Mouse (Mus musculus): ENCODE data around the gene Hpcal1. TPM values are rescaled to one million over a fixed set of nuclear protein-coding genes. Genes with fewer than 3 reads are reported as not detected.

Hpcal1 gene
- polyA plus RNA-seq, 1 experiment: 113 TPM

- TF ChIP-seq CTCF (IDR thresholded peaks at IDR 0.05; ENCODE audit: borderline replicate concordance, extremely low read depth, insufficient read depth, insufficient read length) (no peak), POLR2A (IDR thresholded peaks at IDR 0.05; ENCODE audit: borderline replicate concordance, extremely low read depth, insufficient read depth, insufficient read length, poor library complexity, severe bottlenecking) (no peak)
- peak; percentile 33 for DNase-seq (ENCODE audit: low read depth)
Measured at GRCm38 (mm10) chr12:17741637-17742364, 51.1 kb downstream of the Hpcal1 start.

DNA sequence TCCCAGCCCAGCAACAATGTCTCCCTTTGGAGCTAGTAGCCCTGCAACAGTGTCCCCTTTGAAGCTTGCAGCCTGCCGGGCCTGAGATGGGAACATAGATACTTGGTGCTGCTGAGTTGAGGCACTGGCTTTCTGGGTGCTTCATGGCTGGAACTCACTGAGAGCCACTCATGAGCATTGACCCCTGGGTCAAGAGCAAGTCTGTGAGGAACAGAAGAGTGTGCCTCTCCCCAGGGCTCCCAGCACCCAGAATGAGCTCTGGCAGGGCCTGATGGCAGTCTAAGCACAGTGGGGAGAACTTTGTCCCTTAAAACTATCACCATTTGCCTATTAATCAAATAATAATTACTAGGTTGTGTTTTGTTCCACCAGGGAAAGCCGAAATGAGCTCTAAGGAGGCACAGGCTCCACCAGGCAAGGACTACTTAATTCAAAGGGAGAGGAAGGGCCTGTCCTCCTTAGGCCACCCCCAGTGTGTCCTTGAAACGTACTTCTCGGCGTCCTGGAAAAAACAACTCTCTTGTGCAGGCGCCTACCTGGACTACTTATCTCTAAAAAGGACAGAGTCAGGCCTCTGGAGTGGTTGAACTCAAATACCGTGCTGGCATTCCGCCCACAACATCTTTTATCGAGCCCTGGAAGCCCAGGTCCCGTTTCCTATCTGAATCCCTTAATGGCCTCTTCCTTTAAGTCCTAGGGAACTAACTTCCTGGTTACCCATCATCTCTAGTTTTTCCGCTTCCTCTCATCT lies 52.1 kb downstream of the Hpcal1 start:
- TF ChIP-seq CTCF (IDR thresholded peaks at IDR 0.05; ENCODE audit: borderline replicate concordance, extremely low read depth, insufficient read depth, insufficient read length): no peak
- TF ChIP-seq POLR2A (IDR thresholded peaks at IDR 0.05; ENCODE audit: borderline replicate concordance, extremely low read depth, insufficient read depth, insufficient read length, poor library complexity, severe bottlenecking): no peak
- DNase-seq (ENCODE audit: low read depth): no peak

GRCm38 (mm10) chr12:17745431-17745830 lies 54.8 kb downstream of the Hpcal1 start:
- TF ChIP-seq CTCF (IDR thresholded peaks at IDR 0.05; ENCODE audit: borderline replicate concordance, extremely low read depth, insufficient read depth, insufficient read length): no peak
- no peak for TF ChIP-seq POLR2A (IDR thresholded peaks at IDR 0.05; ENCODE audit: borderline replicate concordance, extremely low read depth, insufficient read depth, insufficient read length, poor library complexity, severe bottlenecking)
- no peak for DNase-seq (ENCODE audit: low read depth)

DNA sequence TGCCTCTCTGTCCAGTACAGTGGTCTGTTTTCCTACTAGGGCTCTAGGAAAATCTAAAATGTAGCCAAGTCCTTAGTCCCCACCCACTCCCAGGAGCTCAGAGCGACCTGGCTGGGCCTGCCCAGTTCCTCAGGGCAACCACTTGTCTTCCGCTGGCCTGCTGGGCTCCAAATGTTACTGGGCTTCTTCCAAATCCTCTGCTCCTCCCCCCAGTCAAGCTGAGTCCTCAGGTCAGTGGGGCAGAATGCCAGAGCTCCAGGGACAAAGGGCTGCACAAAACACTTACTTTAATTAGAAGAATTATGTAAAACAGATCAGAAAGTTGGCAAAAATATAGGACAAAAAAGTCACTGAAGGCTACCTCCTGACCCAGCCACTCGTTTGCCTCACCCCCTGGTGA lies 56.1 kb downstream of the Hpcal1 start:
- no peak for TF ChIP-seq CTCF (IDR thresholded peaks at IDR 0.05; ENCODE audit: borderline replicate concordance, extremely low read depth, insufficient read depth, insufficient read length)
- no peak for TF ChIP-seq POLR2A (IDR thresholded peaks at IDR 0.05; ENCODE audit: borderline replicate concordance, extremely low read depth, insufficient read depth, insufficient read length, poor library complexity, severe bottlenecking)
- peak; percentile 89 for DNase-seq (ENCODE audit: low read depth)

DNA sequence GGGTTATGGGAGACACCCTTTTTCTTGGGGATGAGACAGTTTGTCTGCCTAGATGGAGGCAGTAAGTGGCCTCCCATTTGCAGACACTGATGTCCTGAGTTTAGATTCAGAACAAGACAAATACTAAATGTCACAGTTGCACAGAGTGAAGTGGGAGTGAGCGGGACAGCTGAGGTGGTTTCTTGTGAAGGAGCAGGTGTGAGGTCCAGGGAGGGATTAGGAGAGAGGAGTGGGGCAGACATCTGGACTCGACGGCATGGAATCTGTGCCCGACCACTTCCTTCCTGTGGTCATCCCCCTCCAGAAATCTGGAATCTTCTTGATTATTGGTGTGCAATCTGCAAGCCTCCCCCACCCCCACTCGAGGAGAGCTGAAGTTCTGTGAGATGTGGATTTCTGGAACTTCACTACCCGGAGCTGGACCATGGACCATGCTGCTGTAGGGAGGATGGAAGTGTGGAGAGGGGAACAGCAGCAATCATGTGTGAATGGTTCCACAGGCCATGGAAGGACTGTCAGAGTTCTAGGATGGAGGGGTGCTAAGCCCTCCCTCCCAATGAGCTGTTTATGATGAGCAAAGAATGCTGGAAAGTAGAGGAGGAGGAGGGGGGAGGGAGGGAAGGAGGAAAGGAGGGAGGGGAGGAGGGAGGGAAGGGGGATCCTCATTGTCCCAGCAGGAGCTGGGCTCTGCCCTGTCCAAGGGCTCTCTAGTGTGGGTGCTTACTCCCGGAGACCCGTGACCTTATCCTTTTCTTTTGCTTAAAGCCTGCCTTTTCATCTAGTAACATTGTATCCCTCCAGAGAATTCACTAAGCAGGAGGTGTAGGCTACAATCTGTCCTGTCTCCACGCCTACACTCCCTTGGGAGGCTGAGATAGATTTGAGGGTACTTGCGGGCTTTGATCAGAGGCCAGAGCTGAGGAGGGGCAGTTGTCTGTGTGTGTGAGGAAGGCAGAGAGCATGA lies 56.8 kb downstream of the Hpcal1 start:
- TF ChIP-seq CTCF (IDR thresholded peaks at IDR 0.05; ENCODE audit: borderline replicate concordance, extremely low read depth, insufficient read depth, insufficient read length): no peak
- no peak for TF ChIP-seq POLR2A (IDR thresholded peaks at IDR 0.05; ENCODE audit: borderline replicate concordance, extremely low read depth, insufficient read depth, insufficient read length, poor library complexity, severe bottlenecking)
- peak; percentile 64 for DNase-seq (ENCODE audit: low read depth)

- peak; percentile 21 for DNase-seq (ENCODE audit: low read depth)
- TF ChIP-seq POLR2A (IDR thresholded peaks at IDR 0.05; ENCODE audit: borderline replicate concordance, extremely low read depth, insufficient read depth, insufficient read length, poor library complexity, severe bottlenecking) (no peak), CTCF (IDR thresholded peaks at IDR 0.05; ENCODE audit: borderline replicate concordance, extremely low read depth, insufficient read depth, insufficient read length) (no peak)
Measured at GRCm38 (mm10) chr12:17748155-17748529, 57.5 kb downstream of the Hpcal1 start.

- DNase-seq (ENCODE audit: low read depth): no peak
- TF ChIP-seq POLR2A (IDR thresholded peaks at IDR 0.05; ENCODE audit: borderline replicate concordance, extremely low read depth, insufficient read depth, insufficient read length, poor library complexity, severe bottlenecking) (no peak), CTCF (IDR thresholded peaks at IDR 0.05; ENCODE audit: borderline replicate concordance, extremely low read depth, insufficient read depth, insufficient read length) (no peak)
Measured at GRCm38 (mm10) chr12:17749784-17750183, 59.1 kb downstream of the Hpcal1 start.

GRCm38 (mm10) chr12:17750500-17750899 lies 59.8 kb downstream of the Hpcal1 start:
- DNase-seq (ENCODE audit: low read depth): peak; percentile 67
- no peak for TF ChIP-seq CTCF (IDR thresholded peaks at IDR 0.05; ENCODE audit: borderline replicate concordance, extremely low read depth, insufficient read depth, insufficient read length)
- TF ChIP-seq POLR2A (IDR thresholded peaks at IDR 0.05; ENCODE audit: borderline replicate concordance, extremely low read depth, insufficient read depth, insufficient read length, poor library complexity, severe bottlenecking): no peak

- DNase-seq (ENCODE audit: low read depth): peak; percentile 91
- no peak for TF ChIP-seq POLR2A (IDR thresholded peaks at IDR 0.05; ENCODE audit: borderline replicate concordance, extremely low read depth, insufficient read depth, insufficient read length, poor library complexity, severe bottlenecking)
- no peak for TF ChIP-seq CTCF (IDR thresholded peaks at IDR 0.05; ENCODE audit: borderline replicate concordance, extremely low read depth, insufficient read depth, insufficient read length)
Measured at GRCm38 (mm10) chr12:17752828-17753227, 62.2 kb downstream of the Hpcal1 start.

- no peak for DNase-seq (ENCODE audit: low read depth)
- TF ChIP-seq CTCF (IDR thresholded peaks at IDR 0.05; ENCODE audit: borderline replicate concordance, extremely low read depth, insufficient read depth, insufficient read length) (no peak), POLR2A (IDR thresholded peaks at IDR 0.05; ENCODE audit: borderline replicate concordance, extremely low read depth, insufficient read depth, insufficient read length, poor library complexity, severe bottlenecking) (no peak)
Measured at GRCm38 (mm10) chr12:17754771-17755170, 64.1 kb downstream of the Hpcal1 start.

DNA sequence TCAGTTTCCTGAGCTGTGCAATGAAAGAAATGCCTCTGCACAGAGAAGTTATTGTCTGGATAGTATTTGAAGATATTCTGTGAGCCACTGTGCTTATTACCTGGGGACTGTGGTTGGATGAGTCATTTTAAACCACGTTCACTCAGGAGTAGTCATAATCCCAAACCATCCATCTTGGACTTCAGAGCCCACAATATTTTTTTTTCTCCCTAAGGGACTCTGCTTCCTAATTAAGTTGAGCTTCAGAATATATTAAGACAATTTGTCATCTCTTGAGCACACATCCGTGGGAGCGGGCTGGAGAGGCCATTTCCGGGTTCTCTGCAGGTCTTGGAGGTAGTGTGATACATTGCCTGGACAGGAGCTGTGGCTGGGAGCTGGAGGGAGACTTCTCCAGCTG lies 66.2 kb downstream of the Hpcal1 start:
- TF ChIP-seq CTCF (IDR thresholded peaks at IDR 0.05; ENCODE audit: borderline replicate concordance, extremely low read depth, insufficient read depth, insufficient read length) (no peak), POLR2A (IDR thresholded peaks at IDR 0.05; ENCODE audit: borderline replicate concordance, extremely low read depth, insufficient read depth, insufficient read length, poor library complexity, severe bottlenecking) (no peak)
- DNase-seq (ENCODE audit: low read depth): no peak
